9 mouse cellular contexts compared by ENCODE assay signal in the genomic region with DNA sequence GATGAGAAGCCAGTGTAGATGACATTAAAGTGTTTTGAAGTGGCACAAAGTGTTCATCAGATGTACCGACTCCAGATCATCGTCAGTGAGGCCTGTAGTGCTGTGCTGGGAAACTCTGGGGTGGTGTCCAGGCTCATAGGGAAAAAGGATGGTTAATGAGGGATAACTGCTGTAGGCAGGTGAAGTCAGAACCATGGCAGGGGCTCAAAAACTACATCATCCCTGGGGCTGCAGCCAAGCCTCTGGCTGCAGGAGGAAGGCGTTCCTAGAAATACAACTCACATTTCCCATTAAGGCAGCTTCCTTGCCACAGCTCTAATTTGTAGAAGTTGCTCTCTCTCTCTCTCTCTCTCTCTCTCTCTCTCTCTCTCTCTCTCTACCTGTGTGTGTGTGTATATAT. TPM values are rescaled to one million over a fixed set of nuclear protein-coding genes. Genes with fewer than 3 reads are reported as not detected.
DNase-seq lines count a peak whose midpoint lies in the region; ATAC-seq and TF ChIP-seq lines count a peak whose summit lies in the region.
"Had no signal": no experiment of that assay in that cellular context is flagged by ENCODE, and none has a peak within 500 bp of the region (broad histone marks: within the 10 kb centered on the region; RNA-seq: fewer than 3 reads in every experiment).

No protein-coding gene starts in this region.

- H3K36me3 ChIP-seq in heart, embryonic 11.5 days (ENCODE audit: control insufficient read depth, insufficient read depth, low read length): no peaks in the 10 kb centered on the region
- H3K36me3 ChIP-seq in intestine, embryonic 16.5 days (ENCODE audit: control insufficient read depth, insufficient read depth, low read length): no peaks in the 10 kb centered on the region
- no peaks in the 10 kb centered on the region for H3K36me3 ChIP-seq in hindbrain, embryonic 14.5 days (replicated peaks; ENCODE audit: control insufficient read depth, insufficient read depth)
- H3K36me3 ChIP-seq in hindbrain, postnatal 0 days (ENCODE audit: insufficient read depth, low read length): no peaks in the 10 kb centered on the region
- H3K36me3 ChIP-seq: midbrain, embryonic 15.5 days had no signal

- no peaks in the 10 kb centered on the region for H3K9me3 ChIP-seq in heart, embryonic 11.5 days (replicated peaks; ENCODE audit: control insufficient read depth, low read length)
- no peaks in the 10 kb centered on the region for H3K9me3 ChIP-seq in intestine, embryonic 16.5 days (ENCODE audit: control insufficient read depth, low read length)
- no peaks in the 10 kb centered on the region for H3K9me3 ChIP-seq in hindbrain, embryonic 14.5 days (ENCODE audit: control insufficient read depth, low read length)
- H3K9me3 ChIP-seq in hindbrain, postnatal 0 days (ENCODE audit: low read length): no peaks in the 10 kb centered on the region
- H3K9me3 ChIP-seq: midbrain, embryonic 15.5 days had no signal

- peak; percentile 57 for DNase-seq in heart, adult 18-20 months
- peak; percentile 57 for DNase-seq in NIH3T3 (ENCODE audit: low read depth)
- peak; percentile 71 to 74 for DNase-seq in cerebellum, postnatal 10 days
- DNase-seq in hindbrain, embryonic 14.5 days (ENCODE audit: low spot score): no peak
- DNase-seq in hindbrain, postnatal 0 days (ENCODE audit: low spot score): no peak
- no peak for DNase-seq in frontal cortex, postnatal 14 days (ENCODE audit: low spot score in 2 of 2)

- TF ChIP-seq CTCF in hindbrain, postnatal 0 days (IDR thresholded peaks at IDR 0.05; ENCODE audit: low read depth): no peak

- ATAC-seq in heart, embryonic 11.5 days (replicated peaks; ENCODE audit: insufficient number of reproducible peaks, low FRiP score, low TSS enrichment): no peak
- ATAC-seq in intestine, embryonic 16.5 days: 0 out of 2 replicates have a peak, but pooled peaks have one; percentile 28
- ATAC-seq in hindbrain, embryonic 14.5 days (ENCODE audit: low FRiP score): no peak
- ATAC-seq in hindbrain, postnatal 0 days: no peak
- ATAC-seq: midbrain, embryonic 15.5 days had no signal

- H3K4me2 ChIP-seq in heart, embryonic 11.5 days: no peak overlapping the region
- H3K4me2 ChIP-seq in intestine, embryonic 16.5 days (ENCODE audit: low read depth, low read length): no peak overlapping the region
- no peak overlapping the region for H3K4me2 ChIP-seq in hindbrain, embryonic 14.5 days (replicated peaks)
- H3K4me2 ChIP-seq in hindbrain, postnatal 0 days (ENCODE audit: low read depth, low read length): no peak overlapping the region
- H3K4me2 ChIP-seq: midbrain, embryonic 15.5 days had no signal

- no peak overlapping the region for H3K9ac ChIP-seq in heart, embryonic 11.5 days (ENCODE audit: low read depth, low read length)
- no peak overlapping the region for H3K9ac ChIP-seq in intestine, embryonic 16.5 days (ENCODE audit: low read depth, low read length)
- no peak overlapping the region for H3K9ac ChIP-seq in hindbrain, embryonic 14.5 days
- no peak overlapping the region for H3K9ac ChIP-seq in hindbrain, postnatal 0 days (replicated peaks; ENCODE audit: low read length)
- H3K9ac ChIP-seq: midbrain, embryonic 15.5 days had no signal

- no peaks in the 10 kb centered on the region for H3K4me1 ChIP-seq in heart, embryonic 11.5 days (ENCODE audit: control insufficient read depth, insufficient read depth, low read length)
- no peaks in the 10 kb centered on the region for H3K4me1 ChIP-seq in intestine, embryonic 16.5 days (ENCODE audit: control insufficient read depth, insufficient read depth, low read length)
- H3K4me1 ChIP-seq in hindbrain, embryonic 14.5 days (replicated peaks; ENCODE audit: control insufficient read depth, insufficient read depth, low read length): no peaks in the 10 kb centered on the region
- H3K4me1 ChIP-seq in hindbrain, postnatal 0 days (ENCODE audit: insufficient read depth, low read length): no peaks in the 10 kb centered on the region
- H3K4me1 ChIP-seq: midbrain, embryonic 15.5 days had no signal

- no peak overlapping the region for H3K27ac ChIP-seq in heart, embryonic 11.5 days (ENCODE audit: low read depth, low read length)
- H3K27ac ChIP-seq in intestine, embryonic 16.5 days (ENCODE audit: low read length): no peak overlapping the region
- H3K27ac ChIP-seq in hindbrain, embryonic 14.5 days: no peak overlapping the region
- no peak overlapping the region for H3K27ac ChIP-seq in hindbrain, postnatal 0 days
- H3K27ac ChIP-seq: midbrain, embryonic 15.5 days had no signal

- no peaks in the 10 kb centered on the region for H3K27me3 ChIP-seq in heart, embryonic 11.5 days (ENCODE audit: control insufficient read depth, insufficient read depth, low read length)
- H3K27me3 ChIP-seq in intestine, embryonic 16.5 days (replicated peaks; ENCODE audit: control insufficient read depth, insufficient read depth, low read length): no peaks in the 10 kb centered on the region
- no peaks in the 10 kb centered on the region for H3K27me3 ChIP-seq in hindbrain, embryonic 14.5 days (ENCODE audit: control insufficient read depth, insufficient read depth, low read length)
- H3K27me3 ChIP-seq in hindbrain, postnatal 0 days (ENCODE audit: insufficient read depth, low read length): no peaks in the 10 kb centered on the region; the same call in 1 of the 2 replicates
- H3K27me3 ChIP-seq: midbrain, embryonic 15.5 days had no signal

- 74% methylated on average over 3 of the region's 3 CpGs for WGBS in heart, embryonic 11.5 days (ENCODE audit: insufficient replicate concordance)
- 72% methylated on average over 3 of the region's 3 CpGs for WGBS in intestine, embryonic 16.5 days
- WGBS in hindbrain, embryonic 14.5 days: 82% methylated on average over 3 of the region's 3 CpGs
- 67% methylated on average over 3 of the region's 3 CpGs for WGBS in hindbrain, postnatal 0 days

- no peak overlapping the region for H3K4me3 ChIP-seq in heart, embryonic 11.5 days (ENCODE audit: low read depth, low read length)
- H3K4me3 ChIP-seq in intestine, embryonic 16.5 days (ENCODE audit: low read length): no peak overlapping the region
- no peak overlapping the region for H3K4me3 ChIP-seq in hindbrain, embryonic 14.5 days (replicated peaks; ENCODE audit: low read length)
- H3K4me3 ChIP-seq in hindbrain, postnatal 0 days (ENCODE audit: low read length): no peak overlapping the region
- H3K4me3 ChIP-seq: midbrain, embryonic 15.5 days had no signal

RNA-seq across cellular contexts. Expression of gene Rapgef4, which starts 22.6 kb away (rescaled TPM):
- 10 to 100 TPM; 26.4 to 29.1 TPM for total RNA-seq in heart, adult 18-20 months (2021)
- 2.6 and 4.0 TPM in 2 replicates for polyA plus RNA-seq in heart, embryonic 11.5 days (2014; fragmentation: Nextera tagmentation; extraction: Ambion mirVana)
- polyA plus RNA-seq in intestine, embryonic 16.5 days (2015; fragmentation: Nextera tagmentation; extraction: Ambion mirVana): 1.9 and 2.8 TPM in 2 replicates
- 28.4 and 28.9 TPM in 2 replicates for polyA plus RNA-seq in hindbrain, embryonic 14.5 days (2014; fragmentation: Nextera tagmentation; extraction: Ambion mirVana)
- 55.2 and 104 TPM in 2 replicates for total RNA-seq in hindbrain, postnatal 0 days (2014; rRNA removed)
- polyA plus RNA-seq in hindbrain, postnatal 0 days (2015; fragmentation: Nextera tagmentation; extraction: Ambion mirVana): 42.5 and 47.3 TPM in 2 replicates

Comparison
In these comparisons a context has a peak if more than half of its experiments do, and no peak if none do; other contexts are left out.
1. DNase-seq: peak in heart, adult 18-20 months (2 of 2), NIH3T3 (single experiment) and cerebellum, postnatal 10 days (2 of 2); none in hindbrain, embryonic 14.5 days (single experiment), hindbrain, postnatal 0 days (single experiment) and frontal cortex, postnatal 14 days (0 of 2).